Mouse (Mus musculus) left cerebral cortex, adult 8-10 months (tissue): Measurements from ENCODE around the gene Fam189b. TPM values are rescaled to one million over a fixed set of nuclear protein-coding genes. Genes with fewer than 3 reads are reported as not detected.

Experiments
- DNase-seq, 2 experiments: peaks; one replicate each; pipeline ENCODE4 v3.0.0; 2022; ENCODE audit warnings: low spot score in 2 of 2
- microRNA-seq, 2 experiments: library from miRNA; unstranded; fragments of <30 nt; microRNA quantifications; one replicate each; pipeline ENCODE4 v1.2.0; 2022
- total RNA-seq, 4 experiments: library from RNA; stranded (reverse); gene quantifications; 2 replicates each; pipeline ENCODE4 v1.2.4; 2022

Gene Fam189b
- total RNA-seq, 4 experiments from 2014 or later: 47.2 to 58.2 (median 52.3) TPM

DNA sequence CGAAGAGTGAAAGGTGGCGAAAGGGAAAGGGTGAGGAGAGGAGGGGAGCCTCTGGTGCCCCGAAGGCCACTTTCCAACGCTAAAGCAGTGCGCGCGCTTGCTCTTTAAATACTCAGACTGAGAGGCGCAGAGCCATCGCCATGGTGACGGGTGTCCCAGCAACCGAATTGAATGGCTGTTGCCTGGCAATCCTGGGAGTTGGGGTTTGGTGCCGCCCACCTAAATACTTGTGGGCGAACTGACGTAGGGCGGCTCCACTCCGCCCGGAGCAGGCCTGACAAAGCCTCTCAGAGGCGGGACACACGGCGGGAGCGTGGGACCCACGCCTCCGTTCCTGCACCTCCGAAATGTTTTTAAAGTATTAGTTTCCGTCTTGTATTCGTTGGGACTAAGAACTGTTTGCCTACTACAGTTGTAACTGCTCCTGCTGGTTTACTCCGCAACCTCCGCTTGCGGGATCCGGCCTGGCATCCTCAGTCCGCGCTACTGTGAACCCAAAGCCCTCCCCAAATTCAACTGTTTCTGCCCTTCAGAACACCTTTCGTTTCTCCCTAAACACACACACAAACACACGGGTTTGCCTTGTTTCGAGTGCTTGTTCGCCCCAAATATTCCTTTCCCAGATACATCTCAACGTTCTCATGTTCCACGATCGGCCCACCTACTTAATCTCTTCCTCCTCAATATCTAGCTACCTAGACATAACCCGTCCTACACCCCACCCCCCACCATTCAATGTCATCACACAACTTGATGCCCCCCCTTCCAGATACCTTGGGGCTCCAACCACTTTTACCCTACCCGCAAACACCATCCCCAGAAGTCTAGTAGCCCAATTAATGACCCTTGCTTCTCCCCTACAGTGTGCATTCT lies 44.6 kb downstream of the Fam189b start:
- DNase-seq: peak; percentile 77 to 93

DNA sequence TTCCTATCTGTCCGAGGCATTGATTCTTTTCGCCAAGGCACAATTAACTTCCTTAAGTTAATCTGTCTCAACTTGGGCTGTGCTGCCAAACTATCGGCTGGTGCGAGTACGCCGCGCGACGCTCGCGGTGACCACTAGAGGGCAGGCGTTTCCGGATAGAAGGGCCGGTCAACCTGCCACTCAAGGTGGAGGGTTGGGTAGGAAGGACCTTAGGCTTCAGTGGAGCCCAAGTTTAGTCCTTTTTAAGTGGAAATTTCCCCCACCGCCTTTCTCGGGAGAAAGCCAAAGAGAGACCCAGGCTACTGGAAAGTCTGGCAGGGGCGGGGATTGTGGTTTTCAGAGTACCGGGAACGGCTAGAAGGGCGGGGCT lies 45.2 kb downstream of the Fam189b start:
- peak in 1 of 2 experiments; percentile 75 for DNase-seq

DNA sequence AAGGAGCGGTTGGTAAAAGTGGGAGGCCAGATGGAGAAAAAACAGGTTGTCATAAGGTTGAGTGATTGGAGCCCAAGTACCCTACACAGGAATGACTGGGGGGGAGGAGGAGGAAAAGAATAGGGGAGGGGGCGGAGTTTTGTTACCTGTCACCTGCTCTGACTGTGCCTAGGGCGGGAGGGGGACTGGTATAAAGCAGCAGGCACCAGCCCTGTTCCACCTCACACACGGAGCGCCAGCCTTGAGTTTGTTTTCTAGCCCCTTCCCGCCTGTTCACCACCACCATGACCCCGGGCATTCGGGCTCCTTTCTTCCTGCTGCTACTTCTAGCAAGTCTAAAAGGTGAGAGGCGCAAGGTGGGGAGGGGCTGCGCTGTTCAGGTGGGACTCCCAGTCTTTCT lies 45.9 kb downstream of the Fam189b start, which contains the start of gene Muc1:
TSS of gene Muc1 (plus strand) at position 222 of the 400 bp plus-strand sequence.
- DNase-seq: no peak

DNA sequence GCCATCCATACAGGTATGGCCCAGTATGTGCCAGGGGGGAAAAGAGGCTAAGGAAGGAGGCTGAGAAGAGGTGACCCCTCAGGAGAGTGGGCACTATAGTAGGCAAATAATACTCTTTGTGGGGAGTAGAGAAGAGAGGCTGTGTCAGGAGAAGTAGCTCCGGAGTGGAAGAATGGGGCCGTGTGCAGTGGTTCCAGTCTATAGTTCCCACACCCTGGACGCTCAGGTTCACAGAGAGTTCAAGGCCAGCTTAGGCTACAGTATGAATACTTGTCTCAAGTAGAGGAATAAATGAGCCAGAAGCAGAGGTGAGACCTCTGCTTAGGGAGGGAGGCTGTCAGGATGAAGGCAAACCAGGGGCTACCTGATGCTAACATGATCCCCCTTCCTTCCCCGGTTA lies 46.3 kb downstream of the Fam189b start:
- no peak for DNase-seq

DNA sequence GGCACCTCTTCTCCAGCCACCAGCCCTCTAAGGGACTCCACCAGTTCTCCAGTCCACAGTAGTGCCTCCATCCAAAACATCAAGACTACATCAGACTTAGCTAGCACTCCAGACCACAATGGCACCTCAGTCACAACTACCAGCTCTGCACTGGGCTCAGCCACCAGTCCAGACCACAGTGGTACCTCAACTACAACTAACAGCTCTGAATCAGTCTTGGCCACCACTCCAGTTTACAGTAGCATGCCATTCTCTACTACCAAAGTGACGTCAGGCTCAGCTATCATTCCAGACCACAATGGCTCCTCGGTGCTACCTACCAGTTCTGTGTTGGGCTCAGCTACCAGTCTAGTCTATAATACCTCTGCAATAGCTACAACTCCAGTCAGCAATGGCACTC lies 47.6 kb downstream of the Fam189b start:
- DNase-seq: no peak

DNA sequence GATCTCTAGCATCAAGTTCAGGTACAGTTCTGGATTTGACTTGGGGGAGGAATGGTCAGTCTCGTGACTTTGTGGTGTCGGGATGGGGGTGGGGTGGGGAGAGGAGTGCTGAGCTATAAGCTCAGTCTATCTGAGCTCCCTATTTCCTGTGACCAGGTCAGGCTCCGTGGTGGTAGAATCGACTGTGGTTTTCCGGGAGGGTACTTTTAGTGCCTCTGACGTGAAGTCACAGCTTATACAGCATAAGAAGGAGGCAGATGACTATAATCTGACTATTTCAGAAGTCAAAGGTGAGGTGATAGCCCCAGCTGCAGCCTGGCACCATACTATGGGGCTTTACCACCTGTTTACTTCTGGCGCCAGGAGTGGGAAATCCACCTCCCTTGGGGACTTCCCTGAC lies 48.4 kb downstream of the Fam189b start:
- DNase-seq: no peak

DNA sequence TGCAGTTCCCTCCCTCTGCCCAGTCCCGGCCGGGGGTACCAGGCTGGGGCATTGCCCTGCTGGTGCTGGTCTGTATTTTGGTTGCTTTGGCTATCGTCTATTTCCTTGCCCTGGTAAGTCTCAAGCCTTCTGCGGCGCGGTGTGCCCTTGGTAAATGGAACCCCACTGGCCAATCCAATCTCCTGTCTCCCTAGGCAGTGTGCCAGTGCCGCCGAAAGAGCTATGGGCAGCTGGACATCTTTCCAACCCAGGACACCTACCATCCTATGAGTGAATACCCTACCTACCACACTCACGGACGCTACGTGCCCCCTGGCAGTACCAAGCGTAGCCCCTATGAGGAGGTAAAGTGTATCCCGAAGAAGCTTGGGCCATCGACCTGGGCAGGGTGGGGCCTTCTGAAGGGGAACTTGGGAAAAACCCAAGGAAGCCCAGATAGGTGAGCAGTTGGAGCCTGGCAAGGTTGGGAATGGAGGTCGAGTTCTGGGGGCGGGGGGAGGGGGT lies 48.9 kb downstream of the Fam189b start:
- DNase-seq: no peak

DNA sequence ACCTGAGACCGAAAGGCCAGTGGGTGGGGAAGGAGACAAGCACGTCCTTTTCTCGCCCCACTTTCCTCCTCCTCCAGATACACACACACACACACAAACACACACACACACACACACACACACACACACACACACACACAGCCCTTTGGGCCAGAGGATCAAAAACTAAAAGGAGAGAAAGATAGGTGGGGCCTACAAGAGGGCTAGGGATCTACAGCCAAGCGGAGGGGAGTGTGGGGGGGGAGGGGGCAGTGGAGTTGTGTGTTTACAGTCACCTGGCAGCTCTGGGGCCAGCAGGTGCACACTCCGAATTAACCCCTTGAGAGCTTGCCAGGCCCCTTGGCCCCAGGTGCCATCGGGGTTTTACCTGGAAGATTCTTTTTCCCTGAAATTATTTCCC lies 49.7 kb downstream of the Fam189b start:
- no peak for DNase-seq

DNA sequence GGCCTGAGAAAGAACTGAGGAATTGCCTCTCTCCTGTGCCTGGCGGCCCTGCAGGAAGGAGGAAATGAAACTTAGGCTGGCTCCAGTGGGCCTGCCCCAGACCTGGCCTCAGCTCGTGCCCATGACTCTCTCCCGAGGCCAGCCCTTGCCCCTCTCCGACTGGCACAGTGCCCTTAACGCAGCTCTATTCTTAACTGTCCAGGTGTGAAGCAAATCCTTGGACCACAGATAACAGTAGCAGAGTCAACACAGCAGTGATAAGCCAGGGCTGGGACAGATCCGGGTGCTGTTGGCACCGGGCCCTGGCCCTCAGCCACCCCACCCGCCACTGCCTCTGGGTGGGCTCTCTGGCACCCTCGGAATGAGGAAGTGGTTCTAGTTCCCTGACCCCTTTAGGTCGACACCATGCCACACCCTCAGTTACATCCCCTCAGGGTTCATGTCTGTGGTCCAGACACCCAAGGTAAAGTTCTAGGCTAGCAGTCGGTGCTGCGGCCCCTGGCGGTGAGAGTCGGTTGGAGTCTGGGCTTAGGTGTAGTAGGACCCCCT lies 50.7 kb downstream of the Fam189b start:
- DNase-seq: no peak

DNA sequence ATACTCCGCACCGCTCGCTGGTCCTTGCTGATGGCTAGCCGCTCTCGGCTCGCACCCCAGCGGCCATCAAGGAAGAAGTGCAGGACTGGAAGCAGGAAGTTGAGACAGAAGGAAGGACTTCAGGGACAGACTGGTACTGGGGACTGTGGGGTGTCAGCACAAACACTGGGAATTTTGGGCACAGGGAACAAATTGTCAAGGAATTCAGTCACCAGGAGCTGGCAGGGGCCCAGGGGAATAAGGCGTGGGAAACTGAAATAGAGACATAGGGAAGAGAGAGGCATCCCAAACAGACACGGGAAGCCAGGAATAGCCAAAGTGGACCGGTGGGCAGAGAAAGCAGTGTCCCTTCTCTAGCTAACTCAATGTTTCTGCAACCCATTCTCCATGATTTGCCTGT lies 53.6 kb downstream of the Fam189b start:
- DNase-seq: no peak

DNA sequence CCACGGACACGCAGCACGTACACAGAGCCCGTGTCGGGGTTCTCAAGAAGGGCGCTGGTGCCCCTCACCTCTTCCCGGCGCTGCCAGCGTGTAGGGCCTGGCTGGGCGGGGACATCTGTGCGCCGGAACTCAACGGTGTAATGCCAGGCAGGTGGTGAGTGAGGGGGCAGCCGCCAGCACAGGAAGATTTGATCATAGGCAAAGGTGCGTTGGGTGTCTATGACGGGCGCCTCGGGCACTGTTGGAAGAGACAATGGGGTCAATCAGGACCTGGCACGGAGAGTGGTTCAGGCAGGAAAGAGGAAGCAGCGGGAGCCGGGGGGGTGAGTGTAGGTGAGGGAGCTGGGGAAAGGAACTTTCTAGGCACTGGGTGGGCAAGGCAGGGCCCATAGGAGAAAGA lies 54.7 kb downstream of the Fam189b start:
- no peak for DNase-seq

DNA sequence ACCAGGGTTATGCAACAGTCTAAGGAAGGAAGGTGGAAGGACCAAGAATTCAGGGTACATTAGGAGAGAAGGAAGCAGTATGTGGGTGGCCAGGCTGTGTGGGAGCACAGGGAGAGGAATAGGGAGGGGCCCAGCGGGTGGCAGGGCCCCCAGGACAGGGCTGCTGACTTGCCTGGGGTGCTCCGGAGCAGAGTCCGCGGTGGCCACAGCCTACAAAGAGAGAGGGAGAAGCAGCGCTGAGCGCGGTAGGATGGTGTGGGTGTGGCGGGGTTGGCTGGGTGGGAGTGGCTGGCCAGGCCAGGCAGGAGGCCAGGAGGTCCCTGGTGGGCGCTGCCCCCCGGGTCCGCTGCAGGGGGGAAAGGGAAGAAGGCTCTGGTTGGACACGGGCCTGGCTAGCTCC lies 55.6 kb downstream of the Fam189b start:
- no peak for DNase-seq

Small RNAs within 50 kb of the gene (microRNA-seq; reads per million reads assigned to microRNA genes)
- 5,523 to 6,267 reads per million in 2 experiments for gene Mir92b

Other genes starting within 250 kb of the Fam189b start
- 100 to 1,000 TPM in 1 of 4 experiments, 10 to 100 TPM in 3; 85.3 to 102 (median 91.4) TPM for gene Ash1l, start 232.5 kb upstream of the Fam189b start, total RNA-seq
- 100 to 1,000 TPM in 2 of 4 experiments, 10 to 100 TPM in 2; 87.3 to 110 (median 103) TPM for gene Dap3, start 232.0 kb upstream of the Fam189b start, total RNA-seq
- gene Rusc1, start 89.8 kb upstream of the Fam189b start, total RNA-seq: 100 to 1,000 TPM; 170 to 198 (median 187) TPM
- under 1 TPM in 1 of 4 experiments, not detected in 3; 0.21 TPM for gene Gm43738, start 82.0 kb upstream of the Fam189b start, total RNA-seq
- 100 to 1,000 TPM in 2 of 4 experiments, 10 to 100 TPM in 2; 84.4 to 129 (median 100) TPM for gene Fdps, start 81.2 kb upstream of the Fam189b start, total RNA-seq
- not detected for gene Pklr, start 47.0 kb upstream of the Fam189b start, total RNA-seq
- 10 to 100 TPM; 12.3 to 18.2 (median 17.0) TPM for gene Hcn3, start 22.9 kb upstream of the Fam189b start, total RNA-seq
- 10 to 100 TPM; 41.2 to 45.3 (median 42.5) TPM for gene Clk2, start 18.3 kb upstream of the Fam189b start, total RNA-seq
- 10 to 100 TPM; 58.5 to 69.8 (median 63.9) TPM for gene Scamp3, start 5.7 kb upstream of the Fam189b start, total RNA-seq
- 10 to 100 TPM; 52.5 to 62.4 (median 56.1) TPM for gene Gba, start 19.8 kb downstream of the Fam189b start, total RNA-seq
- gene Thbs3, start 32.0 kb downstream of the Fam189b start, total RNA-seq: 10 to 100 TPM; 14.2 to 24.3 (median 22.2) TPM
- gene Mtx1, start 43.9 kb downstream of the Fam189b start, total RNA-seq: 100 to 1,000 TPM in 2 of 4 experiments, 10 to 100 TPM in 2; 95.4 to 105 (median 99.8) TPM
- 1 to 10 TPM in 1 of 4 experiments, under 1 TPM in 3; 0.36 to 1.5 (median 0.67) TPM for gene Muc1, start 45.9 kb downstream of the Fam189b start, total RNA-seq
- gene Krtcap2, start 62.8 kb downstream of the Fam189b start, total RNA-seq: 10 to 100 TPM; 70.4 to 91.2 (median 83.7) TPM
- gene Trim46, start 63.2 kb downstream of the Fam189b start, total RNA-seq: 10 to 100 TPM; 66.2 to 74.6 (median 68.4) TPM
- gene Dpm3, start 76.2 kb downstream of the Fam189b start, total RNA-seq: 10 to 100 TPM; 51.6 to 64.2 (median 54.6) TPM
- 10 to 100 TPM; 38.0 to 48.9 (median 45.5) TPM for gene Slc50a1, start 87.4 kb downstream of the Fam189b start, total RNA-seq
- gene Efna1, start 98.0 kb downstream of the Fam189b start, total RNA-seq: 1 to 10 TPM; 5.6 to 8.8 (median 6.8) TPM
- 10 to 100 TPM; 50.1 to 61.2 (median 55.3) TPM for gene Efna3, start 139.8 kb downstream of the Fam189b start, total RNA-seq
- under 1 TPM in 3 of 4 experiments, not detected in 1; 0.22 to 0.46 (median 0.30) TPM for gene Efna4, start 154.9 kb downstream of the Fam189b start, total RNA-seq
- 100 to 1,000 TPM; 104 to 122 (median 108) TPM for gene Adam15, start 166.9 kb downstream of the Fam189b start, total RNA-seq
- under 1 TPM; 0.32 to 0.77 (median 0.42) TPM for gene Dcst2, start 178.8 kb downstream of the Fam189b start, total RNA-seq
- gene Dcst1, start 182.1 kb downstream of the Fam189b start, total RNA-seq: under 1 TPM in 1 of 4 experiments, not detected in 3; 0.61 TPM
- 10 to 100 TPM; 11.3 to 20.3 (median 15.8) TPM for gene Zbtb7b, start 211.6 kb downstream of the Fam189b start, total RNA-seq
- 1 to 10 TPM; 3.9 to 5.8 (median 4.4) TPM for gene Lenep, start 219.7 kb downstream of the Fam189b start, total RNA-seq
- 10 to 100 TPM; 30.8 to 39.9 (median 35.6) TPM for gene Flad1, start 228.7 kb downstream of the Fam189b start, total RNA-seq
- 1 to 10 TPM; 2.4 to 3.5 (median 2.8) TPM for gene Cks1b, start 235.2 kb downstream of the Fam189b start, total RNA-seq
- gene Shc1, start 235.3 kb downstream of the Fam189b start, total RNA-seq: 10 to 100 TPM; 15.1 to 18.7 (median 17.3) TPM
- gene Pygo2, start 247.1 kb downstream of the Fam189b start, total RNA-seq: 10 to 100 TPM; 44.0 to 57.4 (median 48.8) TPM